Mouse (Mus musculus) embryonic fibroblast, embryonic 13.5 days (primary cell): ENCODE results near the gene Uchl5.

Experiments
- CTCF ChIP-seq: IDR thresholded peaks from 2 replicates; pipeline ENCODE4 v1.5.1; 2011; ENCODE audit warnings: mild to moderate bottlenecking, control low read depth, low read length, moderate library complexity, borderline replicate concordance; ENCODE audit not compliant: insufficient read depth
- POLR2A ChIP-seq: IDR thresholded peaks from 2 replicates; pipeline ENCODE4 v1.6.1; 2011; ENCODE audit warnings: low read depth, mild to moderate bottlenecking, control low read depth, low read length, moderate library complexity

GRCm38 (mm10) chr1:143740581-143740980, 36.5 kb upstream of the Uchl5 start:
- TF ChIP-seq CTCF: no peak
- TF ChIP-seq POLR2A: no peak
